9 mouse cellular contexts compared by ENCODE assay signal in genomic region chr17:69077544-69077920, GRCm38 (mm10). TPM values are rescaled to one million over a fixed set of nuclear protein-coding genes. Genes with fewer than 3 reads are reported as not detected.
DNase-seq lines count a peak whose midpoint lies in the region; ATAC-seq and TF ChIP-seq lines count a peak whose summit lies in the region.
"Had no signal": no experiment of that assay in that cellular context is flagged by ENCODE, and none has a peak within 500 bp of the region (broad histone marks: within the 10 kb centered on the region; RNA-seq: fewer than 3 reads in every experiment).

No protein-coding gene starts in this region.

- 14% methylated on average over 11 of the region's 11 CpGs for WGBS in limb, embryonic 12.5 days
- WGBS in stomach, postnatal 0 days = 27% methylated on average over 11 of the region's 11 CpGs

- DNase-seq in frontal cortex, postnatal 10 days (ENCODE audit: low spot score in 2 of 2) = no peak
- peak; percentile 9 to 13 for DNase-seq in right cerebral cortex, adult 2 months (ENCODE audit: low spot score in 2 of 2)
- DNase-seq in right cerebral cortex, postnatal 14 days = no peak
- no peak for DNase-seq in stomach, postnatal 0 days (ENCODE audit: low spot score)
- no peak for DNase-seq in urinary bladder, postnatal 10 days (ENCODE audit: low spot score)
- no peak for DNase-seq in cerebellum, postnatal 14 days
- DNase-seq: adrenal gland, adult 8-10 months had no signal

- no peaks in the 10 kb centered on the region for H3K36me3 ChIP-seq in limb, embryonic 12.5 days
- H3K36me3 ChIP-seq in stomach, postnatal 0 days (ENCODE audit: control insufficient read depth, insufficient read depth, low read length) = no peaks in the 10 kb centered on the region

- H3K4me1 ChIP-seq in limb, embryonic 12.5 days (replicated peaks) = peaks cover 22% of the 10 kb centered on the region
- no peaks in the 10 kb centered on the region; the same call in 1 of the 2 replicates for H3K4me1 ChIP-seq in stomach, postnatal 0 days (replicated peaks; ENCODE audit: control insufficient read depth, insufficient read depth)

- no peak for TF ChIP-seq EP300 in stomach, postnatal 0 days (optimal IDR thresholded peaks at IDR 0.05)

- peak; percentile 13; the same call in 1 of the 2 replicates for ATAC-seq in frontal cortex, adult (ENCODE audit: low TSS enrichment)
- no peak for ATAC-seq in limb, embryonic 12.5 days (ENCODE audit: insufficient number of reproducible peaks, insufficient read depth, low FRiP score, low TSS enrichment, low read depth)
- ATAC-seq in stomach, postnatal 0 days (ENCODE audit: low FRiP score, low TSS enrichment) = no peak

- no peak overlapping the region; the same call in 1 of the 2 replicates for H3K4me3 ChIP-seq in limb, embryonic 12.5 days (replicated peaks)
- H3K4me3 ChIP-seq in stomach, postnatal 0 days (ENCODE audit: low read depth, low read length) = peak overlapping the region; percentile 51; the same call in 1 of the 2 replicates

- H3K27me3 ChIP-seq in limb, embryonic 12.5 days = peaks cover 58% of the 10 kb centered on the region
- no peaks in the 10 kb centered on the region for H3K27me3 ChIP-seq in stomach, postnatal 0 days (ENCODE audit: control insufficient read depth, insufficient read depth, low read length)

- no peak overlapping the region for H3K27ac ChIP-seq in limb, embryonic 12.5 days
- H3K27ac ChIP-seq in stomach, postnatal 0 days (replicated peaks) = no peak overlapping the region

- peak overlapping the region; percentile 99 for H3K4me2 ChIP-seq in limb, embryonic 12.5 days
- H3K4me2 ChIP-seq in stomach, postnatal 0 days (replicated peaks; ENCODE audit: low read depth) = peak overlapping the region; percentile 92; the same call in 1 of the 2 replicates

- H3K9ac ChIP-seq in limb, embryonic 12.5 days (replicated peaks) = no peak overlapping the region; the same call in 1 of the 2 replicates
- H3K9ac ChIP-seq in stomach, postnatal 0 days (ENCODE audit: low read length) = no peak overlapping the region

- TF ChIP-seq CTCF in stomach, postnatal 0 days (IDR thresholded peaks at IDR 0.05; ENCODE audit: low read depth) = no peak

- H3K9me3 ChIP-seq in limb, embryonic 12.5 days = 0 out of 2 replicates have a peak, but pooled peaks cover 4% of the 10 kb centered on the region
- H3K9me3 ChIP-seq in stomach, postnatal 0 days (ENCODE audit: control insufficient read depth, low read length) = no peaks in the 10 kb centered on the region

RNA-seq across cellular contexts. Expression of gene Epb41l3, which starts 2.0 kb away (rescaled TPM):
- polyA plus RNA-seq in limb, embryonic 12.5 days (2016; fragmentation: Nextera tagmentation; extraction: Ambion mirVana) = 118 and 121 TPM in 2 replicates
- polyA plus RNA-seq in stomach, postnatal 0 days (2015; fragmentation: Nextera tagmentation; extraction: Ambion mirVana) = 15.8 and 16.6 TPM in 2 replicates

Comparison
In these comparisons a context has a peak if more than half of its experiments do, and no peak if none do; other contexts are left out.
1. DNase-seq: peak in right cerebral cortex, adult 2 months (2 of 2); none in frontal cortex, postnatal 10 days (0 of 2), right cerebral cortex, postnatal 14 days (single experiment), stomach, postnatal 0 days (single experiment), urinary bladder, postnatal 10 days (single experiment) and cerebellum, postnatal 14 days (0 of 2).